Mouse (Mus musculus) activated CD4-positive, CD25-positive, alpha-beta regulatory T cell, adult 4 months (primary cell): ENCODE results near the gene 9930104L06Rik. TPM values are rescaled to one million over a fixed set of nuclear protein-coding genes. Genes with fewer than 3 reads are reported as not detected.

ENCODE experiments used
- ATAC-seq: one replicate; pipeline ENCODE4 v1.8.0; 2017
- polyA plus RNA-seq, 2 experiments: library from polyadenylated mRNA; unstranded; fragments of 100-300 nt; shearing (Covaris generic); gene quantifications; one replicate each; pipeline ENCODE4 v1.2.1; 2017

The 9930104L06Rik gene
- polyA plus RNA-seq, 2 experiments from 2014 or later = 6.9 to 8.9 TPM

GRCm38 (mm10) chr4:124960940-124961339 is 24.1 kb downstream of the 9930104L06Rik start:
- no peak for ATAC-seq

DNA sequence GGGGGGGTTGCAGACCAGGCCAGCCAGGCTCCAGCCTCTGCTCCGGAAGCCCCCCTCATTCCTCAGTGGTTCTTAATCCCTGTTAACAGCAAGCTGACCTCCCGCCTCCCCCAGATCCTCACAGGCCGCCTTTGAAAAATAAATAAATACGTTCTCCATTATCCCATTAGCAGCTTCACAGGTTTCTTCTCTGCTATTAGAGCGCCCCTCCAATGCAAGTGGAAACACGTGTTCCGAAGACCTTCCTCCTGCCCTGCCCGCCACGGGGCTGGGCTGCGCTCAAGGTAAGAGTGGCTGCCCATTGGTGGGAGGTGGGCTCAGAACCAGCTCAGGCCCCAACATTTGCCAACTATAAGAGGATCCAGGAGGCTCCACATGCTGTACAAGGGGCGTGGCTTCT is 25.7 kb downstream of the 9930104L06Rik start:
- ATAC-seq = no peak

- ATAC-seq = no peak
Measured at GRCm38 (mm10) chr4:124964912-124965599, 28.2 kb downstream of the 9930104L06Rik start.

GRCm38 (mm10) chr4:124968711-124969110 is 31.9 kb downstream of the 9930104L06Rik start:
- no peak for ATAC-seq

GRCm38 (mm10) chr4:124969219-124969848 is 32.5 kb downstream of the 9930104L06Rik start:
- ATAC-seq = no peak

DNA sequence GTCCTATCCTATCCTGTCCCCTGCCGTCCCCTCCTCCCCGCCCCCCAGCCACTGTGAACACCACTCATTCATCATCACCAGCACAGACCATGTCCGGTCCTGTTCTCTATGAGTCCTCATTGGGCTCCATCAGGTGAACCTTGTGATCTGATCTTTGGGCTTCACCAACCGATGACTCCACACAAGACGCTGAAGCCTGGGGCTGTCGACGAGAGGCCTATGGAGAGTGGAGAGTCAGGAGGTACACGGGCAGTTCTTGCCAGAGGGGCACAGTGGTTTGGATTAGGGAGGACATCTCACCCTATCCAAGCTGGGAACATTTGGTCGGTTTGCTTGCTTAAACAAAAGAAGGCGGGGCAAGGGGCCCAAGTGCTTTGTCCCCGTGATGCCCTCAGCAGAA is 33.3 kb downstream of the 9930104L06Rik start:
- ATAC-seq = no peak

DNA sequence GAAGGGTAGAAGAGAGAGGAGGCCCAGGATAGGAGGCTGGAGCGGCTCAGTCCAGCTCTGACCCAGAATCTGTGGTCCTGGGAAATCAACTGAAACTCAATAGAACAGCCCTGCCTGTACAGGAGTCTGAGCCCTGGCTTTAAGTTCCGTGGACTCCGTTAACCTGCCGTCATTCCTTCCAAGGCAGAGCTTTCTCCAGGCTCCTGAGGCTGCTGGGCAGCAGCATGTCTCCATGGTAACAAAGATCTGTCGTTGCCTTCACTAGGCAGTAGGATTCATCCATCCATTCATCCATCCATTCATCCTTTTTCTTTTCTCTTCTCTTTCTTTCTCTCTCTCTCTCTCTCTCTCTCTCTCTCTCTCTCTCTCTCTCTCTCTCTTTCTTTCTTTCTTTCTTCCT is 33.8 kb downstream of the 9930104L06Rik start:
- ATAC-seq = no peak

DNA sequence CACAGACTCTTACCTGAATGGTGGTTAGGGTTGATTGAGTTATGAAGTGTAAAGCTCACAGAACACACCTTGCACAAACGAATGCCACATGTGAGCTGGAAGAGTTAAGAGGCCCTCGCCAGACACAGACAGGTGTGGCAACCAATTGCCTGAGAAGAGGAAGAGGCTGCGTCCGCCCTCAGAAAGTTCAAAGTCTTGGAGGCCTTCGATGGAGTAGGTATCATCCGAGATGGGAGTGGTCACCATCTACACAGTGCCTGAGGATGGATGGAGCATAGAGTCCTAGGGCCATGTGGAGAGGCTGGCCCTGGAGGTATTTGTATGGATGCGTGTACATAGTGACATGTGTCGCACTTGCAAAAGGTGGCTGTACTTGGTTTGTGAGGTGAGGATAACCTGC is 34.2 kb downstream of the 9930104L06Rik start:
- no peak for ATAC-seq

DNA sequence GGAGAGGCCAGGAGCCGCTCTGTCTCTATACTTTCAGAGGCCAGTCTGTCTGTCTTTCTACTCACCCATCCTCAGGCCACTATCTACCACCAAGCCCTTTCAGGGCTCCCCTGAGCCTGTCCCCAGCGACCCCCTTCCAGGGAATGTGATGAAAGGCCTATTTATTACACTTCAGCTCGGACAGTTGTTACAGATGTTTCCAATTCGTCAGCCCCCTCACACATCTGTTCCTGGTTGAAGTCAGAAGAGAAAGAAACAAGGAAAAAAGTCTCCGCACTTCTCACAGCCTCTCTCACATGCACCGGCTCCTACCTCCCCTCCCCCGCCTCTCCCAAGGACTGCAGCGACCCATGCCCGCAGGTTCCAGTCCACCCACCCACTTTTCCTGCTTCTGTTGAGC is 35.5 kb downstream of the 9930104L06Rik start:
- ATAC-seq = no peak

DNA sequence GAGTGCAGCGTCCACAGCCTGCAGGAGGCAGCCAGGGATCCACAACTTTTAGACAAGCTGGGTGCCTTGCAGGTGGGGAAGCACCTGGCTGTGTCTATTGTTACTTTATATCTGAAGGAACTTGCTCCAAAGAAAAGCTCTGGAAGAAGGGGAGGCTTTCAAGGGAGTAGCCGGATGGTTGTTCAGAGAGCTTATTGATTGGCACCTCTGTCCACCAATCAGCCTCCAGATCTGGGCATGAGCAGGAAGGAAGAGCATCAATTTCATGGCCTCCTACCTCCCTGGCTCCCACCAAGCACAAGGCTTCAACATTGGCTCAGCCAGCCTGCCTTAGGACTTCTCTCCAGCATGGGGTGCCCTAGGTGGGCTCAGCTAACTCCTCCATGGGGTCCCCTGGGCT is 36.4 kb downstream of the 9930104L06Rik start:
- ATAC-seq = no peak

DNA sequence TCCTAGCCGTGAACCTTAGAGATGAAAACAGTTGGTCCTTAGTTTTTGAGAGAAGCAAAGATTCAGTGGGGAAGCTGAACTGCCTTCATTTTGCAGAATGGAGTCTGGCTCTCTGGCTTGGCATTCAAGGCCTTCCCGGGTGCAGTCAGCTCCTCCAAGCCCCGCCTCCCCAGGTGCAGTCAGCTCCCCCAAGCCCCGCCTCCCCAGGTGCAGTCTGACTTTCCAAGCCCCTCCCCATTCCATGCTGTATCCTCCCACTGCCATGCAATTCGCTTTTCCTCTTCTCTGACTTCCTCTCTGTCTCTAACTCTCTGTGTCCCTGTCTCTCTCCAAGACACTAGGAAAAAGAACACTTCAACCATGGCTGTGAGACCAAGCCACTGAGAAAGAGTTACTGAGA is 41.4 kb downstream of the 9930104L06Rik start:
- ATAC-seq = no peak

GRCm38 (mm10) chr4:124983893-124984526 is 47.2 kb downstream of the 9930104L06Rik start:
- ATAC-seq = no peak

DNA sequence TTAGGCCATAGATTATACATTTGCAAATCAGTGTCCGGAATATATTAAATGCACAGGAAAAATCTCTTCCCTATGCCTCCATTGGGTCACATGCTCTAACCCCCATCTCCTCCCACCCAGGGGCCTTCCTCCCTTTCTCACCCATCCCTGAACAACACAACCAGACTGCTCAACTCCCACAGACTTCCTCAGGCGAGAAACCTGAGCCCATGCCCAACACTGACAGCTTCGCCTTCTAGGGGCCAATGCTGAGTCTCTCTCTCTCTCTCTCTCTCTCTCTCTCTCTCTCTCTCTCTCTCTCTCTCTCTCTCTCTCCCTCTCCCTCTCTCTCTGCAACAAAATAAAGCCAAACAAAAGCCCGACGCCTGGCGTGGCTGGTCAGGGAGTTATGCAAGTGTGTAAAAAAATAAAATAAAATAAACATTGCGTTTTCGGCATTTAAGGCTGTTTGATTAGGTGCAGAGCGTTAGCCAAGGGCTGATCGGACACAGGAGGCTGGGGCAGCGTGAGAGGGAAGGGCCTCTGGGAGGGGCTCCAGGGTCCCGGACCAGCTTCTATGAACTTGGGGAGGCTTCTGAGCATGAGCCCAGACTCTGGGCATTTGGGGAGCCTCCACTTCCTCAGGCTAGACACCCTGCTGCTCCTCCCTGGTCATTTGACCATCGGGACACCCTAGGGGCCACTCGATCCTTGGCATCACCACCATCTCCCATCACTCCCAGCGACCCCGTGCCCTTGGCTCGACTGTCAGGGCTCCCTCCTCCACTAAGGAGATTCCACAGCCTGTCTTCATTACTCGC is 48.2 kb downstream of the 9930104L06Rik start:
- ATAC-seq = no peak

GRCm38 (mm10) chr4:124985671-124986602 is 49.1 kb downstream of the 9930104L06Rik start, which contains the start of gene Rspo1:
Rspo1 (plus strand) TSS chr4:124986430.
- no peak for ATAC-seq

GRCm38 (mm10) chr4:124986739-124987710 is 50.2 kb downstream of the 9930104L06Rik start:
- no peak for ATAC-seq

DNA sequence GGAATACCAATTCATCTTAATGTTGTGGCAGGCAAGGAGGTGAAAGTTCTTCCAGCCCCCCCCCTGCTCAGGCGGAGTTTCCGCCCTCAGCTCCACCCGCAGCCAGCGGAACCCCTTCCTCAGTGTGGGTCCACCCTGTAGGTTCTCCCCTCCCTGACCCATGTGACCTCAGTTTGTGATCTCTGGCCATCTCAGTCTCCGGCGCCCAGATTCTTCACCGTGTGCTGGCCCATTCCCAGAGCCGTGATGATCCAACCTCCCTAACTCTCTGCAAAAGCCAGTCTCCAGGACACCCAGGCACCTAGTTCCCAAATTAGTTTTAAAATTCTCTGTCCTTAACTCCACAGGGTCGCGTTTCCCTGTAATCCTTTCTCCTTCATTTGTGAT is 50.9 kb downstream of the 9930104L06Rik start:
- no peak for ATAC-seq

DNA sequence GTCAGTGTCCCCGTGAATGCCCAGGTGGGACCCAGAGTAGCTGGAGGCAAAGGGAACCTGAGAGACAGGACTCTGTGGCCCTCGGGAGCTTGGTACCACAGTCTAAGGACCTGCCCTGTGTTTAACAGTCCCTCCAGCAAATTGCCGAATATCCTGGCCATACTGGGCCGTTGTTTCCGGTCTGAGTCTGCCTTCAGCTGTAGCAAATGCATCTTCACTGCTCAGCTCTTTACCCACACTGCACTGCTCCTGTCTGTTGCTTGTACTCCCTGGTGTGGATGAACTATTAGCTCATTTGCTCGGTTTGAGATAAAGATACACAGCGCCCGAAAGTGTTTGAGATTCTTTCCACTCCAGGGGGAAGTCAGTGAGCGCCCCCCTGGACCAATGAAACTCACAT is 51.5 kb downstream of the 9930104L06Rik start:
- no peak for ATAC-seq

DNA sequence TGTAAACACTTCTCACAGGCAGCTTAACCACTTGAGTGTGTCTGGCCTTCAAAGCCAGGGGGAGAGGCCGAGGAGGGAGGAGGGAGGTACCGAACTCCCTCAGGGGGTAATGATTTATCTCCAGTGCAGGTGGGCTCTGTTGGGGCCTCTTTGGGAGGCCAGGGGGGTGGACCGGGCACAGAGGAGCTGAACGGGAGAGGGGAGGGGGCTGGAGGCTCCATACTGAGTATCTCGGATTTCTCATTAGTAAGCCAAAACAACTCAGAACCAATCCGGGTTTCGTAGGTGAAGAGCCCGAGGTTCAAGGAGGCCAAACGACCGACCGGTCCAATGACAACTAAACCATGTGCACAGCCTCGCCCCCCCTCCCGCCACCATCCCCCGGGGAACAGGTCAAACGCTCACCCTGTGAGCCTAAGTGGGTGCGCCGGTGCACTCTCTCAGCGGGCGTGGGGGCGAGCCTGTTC is 53.0 kb downstream of the 9930104L06Rik start:
- no peak for ATAC-seq

GRCm38 (mm10) chr4:124990325-124990724 is 53.5 kb downstream of the 9930104L06Rik start:
- no peak for ATAC-seq
